Mouse (Mus musculus) embryo, embryonic 9.5 days (tissue): ENCODE results near the gene Hey2.

Experiments used
- DNase-seq: peaks from one replicate; pipeline ENCODE4 v3.0.0-alpha.2; 2017; ENCODE audit errors: extremely low spot score

Gene Hey2

GRCm38 (mm10) chr10:30791016-30791415, 51.6 kb downstream of the Hey2 start:
- no peak for DNase-seq

- no peak for DNase-seq
These were observed 53.1 kb downstream of the Hey2 start for GRCm38 (mm10) chr10:30789521-30789920.

GRCm38 (mm10) chr10:30788340-30788721, 54.3 kb downstream of the Hey2 start:
- no peak for DNase-seq

- DNase-seq, result no peak
These were observed 54.8 kb downstream of the Hey2 start for GRCm38 (mm10) chr10:30787684-30788339.

- DNase-seq, result no peak
These were observed 56.4 kb downstream of the Hey2 start for GRCm38 (mm10) chr10:30786103-30786754.
